Mouse (Mus musculus): Measurements from ENCODE around the gene Morn3. TPM values are rescaled to one million over a fixed set of nuclear protein-coding genes. Genes with fewer than 3 reads are reported as not detected.

The Morn3 gene
- polyA plus RNA-seq, 1 experiment, result not detected

- no peak for TF ChIP-seq POLR2A (IDR thresholded peaks at IDR 0.05; ENCODE audit: low read depth, low read length)
- TF ChIP-seq CTCF (IDR thresholded peaks at IDR 0.05; ENCODE audit: extremely low read depth, insufficient read length, insufficient replicate concordance, low read depth, low read length), result no peak
- Histone ChIP-seq H3K4me3 (ENCODE audit: low read depth, low read length) (no peak overlapping the region), H3K27ac (ENCODE audit: insufficient read depth, low read depth, low read length) (no peak overlapping the region; the same call in 1 of the 2 replicates), H3K36me3 (ENCODE audit: control insufficient read depth, insufficient read depth, low read length) (0 out of 2 replicates have a peak, but pooled peaks cover 1% of the 10 kb centered on the region), H3K4me1 (ENCODE audit: control insufficient read depth, insufficient read depth, insufficient read length, low read length) (peaks cover 24% of the 10 kb centered on the region), H3K27me3 (ENCODE audit: control insufficient read depth, insufficient read depth, low read length) (no peaks in the 10 kb centered on the region)
- 61% methylated on average over 6 of the region's 6 CpGs for WGBS
Measured at GRCm38 (mm10) chr5:123023049-123023448, 23.8 kb downstream of the Morn3 start.

GRCm38 (mm10) chr5:123021438-123021837 is 25.4 kb downstream of the Morn3 start:
- 0 out of 2 replicates have a peak, but pooled peaks cover 1% of the 10 kb centered on the region for H3K36me3 ChIP-seq (ENCODE audit: control insufficient read depth, insufficient read depth, low read length)
- no peaks in the 10 kb centered on the region for H3K27me3 ChIP-seq (ENCODE audit: control insufficient read depth, insufficient read depth, low read length)
- WGBS, result 85% methylated on average over 7 of the region's 7 CpGs
- peaks cover 19% of the 10 kb centered on the region for H3K4me1 ChIP-seq (ENCODE audit: control insufficient read depth, insufficient read depth, insufficient read length, low read length)
- TF ChIP-seq POLR2A (IDR thresholded peaks at IDR 0.05; ENCODE audit: low read depth, low read length) (no peak), CTCF (IDR thresholded peaks at IDR 0.05; ENCODE audit: extremely low read depth, insufficient read length, insufficient replicate concordance, low read depth, low read length) (no peak)
- H3K4me3 ChIP-seq (ENCODE audit: low read depth, low read length), result no peak overlapping the region
- no peak overlapping the region for H3K27ac ChIP-seq (ENCODE audit: insufficient read depth, low read depth, low read length)

- Histone ChIP-seq H3K4me1 (ENCODE audit: control insufficient read depth, insufficient read depth, insufficient read length, low read length) (peaks cover 15% of the 10 kb centered on the region), H3K4me3 (ENCODE audit: low read depth, low read length) (no peak overlapping the region), H3K27me3 (ENCODE audit: control insufficient read depth, insufficient read depth, low read length) (no peaks in the 10 kb centered on the region), H3K36me3 (ENCODE audit: control insufficient read depth, insufficient read depth, low read length) (0 out of 2 replicates have a peak, but pooled peaks cover 1% of the 10 kb centered on the region), H3K27ac (ENCODE audit: insufficient read depth, low read depth, low read length) (no peak overlapping the region)
- 86% methylated on average over 5 of the region's 5 CpGs for whole genome bisulfite sequencing
- TF ChIP-seq CTCF (IDR thresholded peaks at IDR 0.05; ENCODE audit: extremely low read depth, insufficient read length, insufficient replicate concordance, low read depth, low read length) (no peak), POLR2A (IDR thresholded peaks at IDR 0.05; ENCODE audit: low read depth, low read length) (no peak)
Measured at GRCm38 (mm10) chr5:123020426-123020825, 26.4 kb downstream of the Morn3 start.

- 64% methylated on average over 10 of the region's 10 CpGs for WGBS
- TF ChIP-seq CTCF (IDR thresholded peaks at IDR 0.05; ENCODE audit: extremely low read depth, insufficient read length, insufficient replicate concordance, low read depth, low read length) (no peak), POLR2A (IDR thresholded peaks at IDR 0.05; ENCODE audit: low read depth, low read length) (no peak)
- Histone ChIP-seq H3K36me3 (ENCODE audit: control insufficient read depth, insufficient read depth, low read length) (0 out of 2 replicates have a peak, but pooled peaks cover 1% of the 10 kb centered on the region), H3K4me1 (ENCODE audit: control insufficient read depth, insufficient read depth, insufficient read length, low read length) (peaks cover 13% of the 10 kb centered on the region), H3K27me3 (ENCODE audit: control insufficient read depth, insufficient read depth, low read length) (no peaks in the 10 kb centered on the region), H3K4me3 (ENCODE audit: low read depth, low read length) (no peak overlapping the region), H3K27ac (ENCODE audit: insufficient read depth, low read depth, low read length) (peak overlapping the region; percentile 32)
Measured at GRCm38 (mm10) chr5:123019336-123020016, 27.3 kb downstream of the Morn3 start.

- no peak overlapping the region for H3K27ac ChIP-seq (ENCODE audit: insufficient read depth, low read depth, low read length)
Measured at GRCm38 (mm10) chr5:123017504-123017903, 29.3 kb downstream of the Morn3 start.

GRCm38 (mm10) chr5:123015915-123016314 is 30.9 kb downstream of the Morn3 start:
- Histone ChIP-seq H3K27me3 (ENCODE audit: control insufficient read depth, insufficient read depth, low read length) (no peaks in the 10 kb centered on the region), H3K4me1 (ENCODE audit: control insufficient read depth, insufficient read depth, insufficient read length, low read length) (peaks cover 17% of the 10 kb centered on the region; the same call in 1 of the 2 replicates), H3K4me3 (ENCODE audit: low read depth, low read length) (peak overlapping the region; percentile 80), H3K36me3 (ENCODE audit: control insufficient read depth, insufficient read depth, low read length) (0 out of 2 replicates have a peak, but pooled peaks cover 1% of the 10 kb centered on the region), H3K27ac (ENCODE audit: insufficient read depth, low read depth, low read length) (peak overlapping the region; percentile 86)
- WGBS, result 11% methylated on average over 8 of the region's 8 CpGs
- TF ChIP-seq CTCF (IDR thresholded peaks at IDR 0.05; ENCODE audit: extremely low read depth, insufficient read length, insufficient replicate concordance, low read depth, low read length) (peak; percentile 23; the same call in 1 of the 2 replicates), POLR2A (IDR thresholded peaks at IDR 0.05; ENCODE audit: low read depth, low read length) (no peak)

More at GRCm38 (mm10) chr5:123017504-123017903, 29.3 kb downstream of the Morn3 start:
- Histone ChIP-seq H3K4me1 (ENCODE audit: control insufficient read depth, insufficient read depth, insufficient read length, low read length) (peaks cover 19% of the 10 kb centered on the region), H3K27me3 (ENCODE audit: control insufficient read depth, insufficient read depth, low read length) (no peaks in the 10 kb centered on the region), H3K36me3 (ENCODE audit: control insufficient read depth, insufficient read depth, low read length) (0 out of 2 replicates have a peak, but pooled peaks cover 1% of the 10 kb centered on the region), H3K4me3 (ENCODE audit: low read depth, low read length) (no peak overlapping the region)
- WGBS, result 41% methylated on average over 4 of the region's 4 CpGs
- no peak for TF ChIP-seq CTCF (IDR thresholded peaks at IDR 0.05; ENCODE audit: extremely low read depth, insufficient read length, insufficient replicate concordance, low read depth, low read length)
- no peak for TF ChIP-seq POLR2A (IDR thresholded peaks at IDR 0.05; ENCODE audit: low read depth, low read length)
